Mouse (Mus musculus) WW6 (cell line): Measurements from ENCODE around the gene Dvl3.
A peak's percentile ranks its signal among the peaks of the same experiment; 100 is the strongest.

Experiments
- DNase-seq: peaks from one replicate; pipeline ENCODE4 v3.0.0-alpha.2; 2013; ENCODE audit warnings: low read depth, low spot score

Dvl3 gene

GRCm38 (mm10) chr16:20547423-20547822 is 30.6 kb downstream of the Dvl3 start:
- no peak for DNase-seq

- peak; percentile 99 for DNase-seq
Measured at GRCm38 (mm10) chr16:20548096-20548948, 31.5 kb downstream of the Dvl3 start, which contains the start of gene Abcf3. TSS of gene Abcf3 (plus strand) at chr16:20548577.

GRCm38 (mm10) chr16:20549161-20549560 is 32.4 kb downstream of the Dvl3 start:
- no peak for DNase-seq

- no peak for DNase-seq
Measured at GRCm38 (mm10) chr16:20551691-20552090, 34.9 kb downstream of the Dvl3 start.

GRCm38 (mm10) chr16:20552594-20552993 is 35.8 kb downstream of the Dvl3 start:
- DNase-seq: no peak

- no peak for DNase-seq
Measured at GRCm38 (mm10) chr16:20555000-20555399, 38.2 kb downstream of the Dvl3 start.

- no peak for DNase-seq
Measured at GRCm38 (mm10) chr16:20557381-20557780, 40.6 kb downstream of the Dvl3 start.

- no peak for DNase-seq
Measured at GRCm38 (mm10) chr16:20565075-20565474, 48.3 kb downstream of the Dvl3 start.
